Mouse (Mus musculus) erythroblast, embryonic 14.5 days (primary cell): ENCODE measurements at regions not wholly inside any gene's neighbourhood (a gene's known extent, or its start where the extent isn't known, plus 50 kb on each side); places are given as distances from the start of the nearest gene placed in this dataset.

Experiments
- GATA1 ChIP-seq: IDR thresholded peaks from 2 replicates; pipeline ENCODE4 v1.6.1; 2012; ENCODE audit warnings: low read length, inconsistent platforms, mixed read lengths
- TAL1 ChIP-seq: IDR thresholded peaks from 3 replicates; pipeline ENCODE4 v1.6.1; 2012; ENCODE audit warnings: low read length, inconsistent platforms, mixed read lengths

- TF ChIP-seq GATA1 (no peak), TAL1 (no peak)
These were observed 356.7 kb upstream of the Runx1 start for GRCm38 (mm10) chr16:93182656-93183055.
